Mouse (Mus musculus): ENCODE measurements around the gene Spsb2.
A peak's percentile ranks its signal among the peaks of the same experiment; 100 is the strongest.
"Not testable (repeated sequence)": the region's sequence is repeated elsewhere in the genome, so short reads cannot be mapped to it uniquely, and the experiment has no call there.

Spsb2 gene

DNA sequence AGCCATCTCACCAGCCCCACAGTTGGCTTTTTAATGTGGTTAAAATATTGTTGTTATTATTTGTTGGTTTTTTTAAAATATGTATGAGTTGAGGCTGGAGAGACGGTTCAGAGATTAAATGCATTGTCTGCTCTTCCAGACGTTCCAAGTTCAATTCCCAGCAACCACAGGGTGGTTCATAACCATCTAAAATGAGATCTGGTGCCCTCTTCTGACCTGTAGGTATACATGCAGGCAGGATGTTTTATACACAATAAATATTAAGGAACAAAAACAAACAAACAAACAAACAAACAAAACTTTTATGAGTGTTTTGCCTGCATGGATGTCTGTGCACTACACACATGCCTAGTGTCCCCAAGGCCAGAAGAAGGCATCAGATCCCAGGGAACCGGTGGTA lies 5.4 kb upstream of the Spsb2 start:
- no peak for DNase-seq

DNA sequence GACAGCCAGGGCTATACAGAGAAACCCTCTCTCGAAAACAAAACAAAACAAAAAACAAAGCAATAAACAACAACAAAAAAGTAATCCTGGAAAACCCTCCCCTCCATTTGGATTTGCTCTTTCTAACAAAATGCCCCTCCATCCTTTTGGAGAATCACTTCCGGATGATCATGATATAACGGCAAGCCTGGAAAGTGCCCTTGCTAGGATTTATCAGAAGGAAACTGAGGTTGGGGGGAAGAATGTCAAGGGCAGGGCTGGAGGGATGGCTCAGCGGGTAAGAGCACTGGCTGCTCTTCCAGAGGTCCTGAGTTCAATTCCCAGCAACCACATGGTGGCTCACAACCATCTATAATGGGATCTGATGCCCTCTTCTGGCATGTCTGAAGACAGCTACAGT lies 4.8 kb upstream of the Spsb2 start:
- DNase-seq: not testable (repeated sequence)

DNA sequence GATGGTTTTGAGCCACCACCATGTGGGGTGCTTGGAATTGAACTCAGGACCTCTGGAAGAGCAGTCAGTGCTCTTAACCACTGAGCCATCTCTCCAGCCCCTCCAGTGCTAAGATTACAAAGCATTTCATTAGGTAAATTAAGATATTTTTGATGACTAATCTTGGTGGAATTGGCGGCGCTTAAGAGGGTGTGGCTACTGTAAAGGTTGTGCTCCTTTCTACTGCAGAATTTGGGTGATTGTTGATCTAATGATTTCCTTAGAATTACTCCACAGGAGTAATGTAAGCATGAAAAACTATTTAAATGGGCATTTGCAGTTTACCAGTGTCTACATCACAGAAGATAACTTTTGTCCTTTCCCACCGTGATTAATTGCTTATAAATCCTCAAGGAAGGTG lies 4.1 kb upstream of the Spsb2 start:
- no peak for DNase-seq

DNA sequence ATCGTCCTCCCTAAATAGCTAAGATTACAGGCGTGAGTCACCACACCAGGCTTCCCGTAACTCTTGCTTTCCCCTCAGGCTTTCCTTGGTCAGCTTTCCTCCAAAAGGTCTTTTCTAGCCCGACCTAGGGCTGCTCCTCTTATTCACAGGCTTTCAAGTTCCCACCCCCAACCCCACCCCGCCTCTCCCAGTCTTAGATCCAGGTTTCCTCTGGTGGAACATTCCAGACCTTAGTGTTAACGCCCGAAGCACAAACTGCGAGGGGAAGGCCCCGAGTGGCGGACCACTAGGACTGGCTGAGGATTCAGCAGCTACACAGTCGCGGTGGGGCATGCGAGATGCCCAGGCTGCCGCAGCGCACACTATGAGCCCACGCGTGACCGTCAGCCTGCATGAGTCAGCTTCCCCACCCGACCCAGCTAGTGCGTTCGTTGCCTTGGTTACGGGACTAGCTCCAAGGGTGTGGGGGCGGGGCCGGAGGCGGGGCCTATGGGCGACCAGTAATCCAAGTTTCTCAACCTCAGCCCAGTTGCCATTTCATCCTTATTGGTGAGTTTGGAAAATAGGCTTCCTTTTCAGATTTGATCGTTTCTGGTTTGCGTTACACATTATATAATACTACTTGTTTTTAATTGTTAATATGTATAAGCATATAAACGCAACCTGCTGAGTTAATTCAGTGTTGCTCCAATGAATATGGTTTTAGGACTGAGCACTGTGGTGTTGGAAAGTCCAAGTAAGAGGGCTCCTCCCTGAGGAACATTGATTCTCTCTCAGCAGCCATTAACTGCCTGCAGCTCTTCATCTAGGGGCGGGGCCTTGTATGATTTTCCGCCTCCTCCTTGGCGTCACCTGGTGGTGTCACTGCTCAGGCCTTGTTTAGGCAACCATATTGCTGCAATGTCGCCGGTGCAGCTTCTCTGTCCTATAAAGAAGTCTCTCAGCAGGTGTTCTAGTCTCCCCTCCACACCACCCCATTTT lies 2.8 kb upstream of the Spsb2 start:
- peak; percentile 97 for DNase-seq

DNA sequence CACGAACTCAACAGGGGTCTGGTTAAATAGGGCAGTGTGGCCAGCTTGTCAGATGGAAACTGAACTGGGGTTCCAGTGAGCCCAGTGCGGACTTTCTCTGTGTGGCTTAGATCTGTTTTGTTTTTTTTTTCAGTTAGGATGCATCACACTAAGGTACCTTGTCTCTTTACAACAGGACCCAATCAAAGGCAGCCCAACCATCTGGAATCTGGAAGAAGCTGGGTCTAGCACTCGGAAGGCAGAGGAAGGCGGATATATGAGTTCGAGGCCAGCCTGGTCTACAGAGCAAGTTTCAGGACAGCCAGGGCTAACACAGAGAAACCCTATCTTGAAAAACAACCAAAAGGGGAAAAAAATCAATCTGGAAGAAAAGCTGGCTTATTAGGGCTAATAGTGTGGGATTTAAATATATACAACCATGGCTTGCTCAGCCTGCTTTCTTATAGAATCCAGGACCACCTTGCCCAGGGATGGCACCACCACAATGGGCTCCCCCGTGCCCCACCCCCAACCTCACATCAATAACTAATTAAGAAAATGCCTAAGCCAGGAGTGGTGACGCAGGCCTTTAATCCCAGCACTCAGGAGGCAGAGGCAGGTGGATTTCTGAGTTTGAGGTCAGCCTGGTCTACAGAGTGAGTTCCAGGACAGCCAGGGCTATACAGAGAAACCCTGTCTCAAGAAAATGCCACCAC lies 1.9 kb upstream of the Spsb2 start:
- DNase-seq: no peak

DNA sequence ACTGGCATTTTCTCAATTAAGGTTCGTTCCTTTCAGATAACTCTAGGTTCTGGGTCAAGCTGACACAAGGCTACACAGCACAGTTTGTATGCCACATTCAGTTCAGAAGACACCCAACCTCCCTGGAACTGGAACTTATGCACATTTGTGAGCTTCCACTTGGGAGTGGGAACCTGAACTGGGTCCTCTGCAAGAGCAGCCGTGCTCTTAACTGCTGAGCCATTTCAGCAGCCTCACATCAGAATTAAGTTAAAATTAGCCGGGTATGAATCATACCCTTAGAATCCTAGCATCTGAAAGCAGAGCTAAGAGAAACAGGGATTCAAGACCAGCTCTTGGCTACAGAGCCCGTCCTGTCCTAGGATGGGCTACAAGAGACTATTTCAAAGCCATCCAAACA lies 1.1 kb upstream of the Spsb2 start:
- DNase-seq: no peak

DNA sequence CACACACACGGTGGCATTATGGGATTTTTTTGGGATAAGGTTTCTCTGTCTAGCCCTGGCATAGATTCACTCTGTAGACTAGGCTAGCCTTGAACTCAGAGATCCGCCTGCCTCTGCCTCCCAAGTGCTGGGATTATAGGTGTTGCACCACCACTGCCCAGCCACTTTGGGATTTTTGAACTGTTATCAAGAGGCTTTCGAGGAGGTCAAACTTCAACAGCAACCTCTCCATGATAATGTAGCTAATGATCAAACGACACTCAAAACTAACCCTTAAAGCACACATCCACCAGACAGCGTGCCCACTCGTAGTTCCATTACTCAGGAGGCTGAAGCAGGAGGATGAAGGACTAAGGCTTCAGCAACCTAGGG lies 489 bp upstream of the Spsb2 start:
- no peak for DNase-seq

DNA sequence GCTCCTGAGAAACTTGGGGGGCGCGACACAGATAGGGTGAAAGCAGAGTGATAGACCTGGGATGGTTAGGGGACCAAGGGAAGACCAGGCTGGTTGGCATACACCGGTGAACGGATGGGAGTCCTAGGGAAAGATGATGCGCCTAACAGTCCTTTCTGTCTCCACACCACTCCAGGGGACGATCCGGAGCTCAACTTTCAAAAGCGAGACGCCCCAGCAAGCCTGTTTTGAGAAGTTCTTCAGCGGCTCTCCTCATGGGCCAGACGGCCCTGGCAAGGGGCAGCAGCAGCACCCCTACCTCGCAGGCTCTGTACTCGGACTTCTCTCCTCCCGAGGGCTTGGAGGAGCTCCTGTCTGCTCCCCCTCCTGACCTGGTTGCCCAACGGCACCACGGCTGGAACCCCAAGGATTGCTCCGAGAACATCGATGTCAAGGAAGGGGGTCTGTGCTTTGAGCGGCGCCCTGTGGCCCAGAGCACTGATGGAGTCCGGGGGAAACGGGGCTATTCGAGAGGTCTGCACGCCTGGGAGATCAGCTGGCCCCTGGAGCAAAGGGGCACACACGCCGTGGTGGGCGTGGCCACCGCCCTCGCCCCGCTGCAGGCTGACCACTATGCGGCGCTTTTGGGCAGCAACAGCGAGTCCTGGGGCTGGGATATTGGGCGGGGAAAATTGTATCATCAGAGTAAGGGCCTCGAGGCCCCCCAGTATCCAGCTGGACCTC lies 752 bp downstream of the Spsb2 start:
- peak; percentile 92 for DNase-seq

DNA sequence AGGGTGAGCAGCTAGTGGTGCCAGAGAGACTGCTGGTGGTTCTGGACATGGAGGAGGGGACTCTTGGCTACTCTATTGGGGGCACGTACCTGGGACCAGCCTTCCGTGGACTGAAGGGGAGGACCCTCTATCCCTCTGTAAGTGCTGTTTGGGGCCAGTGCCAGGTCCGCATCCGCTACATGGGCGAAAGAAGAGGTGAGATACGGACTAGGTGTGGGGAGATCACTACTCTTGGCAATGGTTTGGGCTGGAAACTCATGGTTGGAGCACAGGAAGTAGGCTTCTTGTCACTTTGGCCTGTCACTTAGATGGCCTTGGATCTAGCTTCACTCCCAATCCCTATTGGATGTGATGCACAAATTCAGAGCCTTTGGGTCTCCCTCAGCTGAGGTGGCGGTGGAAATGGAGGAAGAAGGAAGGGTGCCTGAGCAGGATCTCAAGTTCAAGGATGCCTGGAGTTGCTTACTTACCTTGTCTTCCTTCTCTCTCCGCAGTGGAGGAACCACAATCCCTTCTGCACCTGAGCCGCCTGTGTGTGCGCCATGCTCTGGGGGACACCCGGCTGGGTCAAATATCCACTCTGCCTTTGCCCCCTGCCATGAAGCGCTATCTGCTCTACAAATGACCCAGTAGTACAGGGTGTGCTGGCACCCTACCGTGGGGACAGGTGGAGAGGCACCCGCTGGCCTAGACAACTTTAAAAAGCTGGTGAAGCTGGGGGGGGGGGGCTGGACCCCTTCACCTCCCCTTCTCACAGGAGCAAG lies 1.5 kb downstream of the Spsb2 start:
- no peak for DNase-seq

DNA sequence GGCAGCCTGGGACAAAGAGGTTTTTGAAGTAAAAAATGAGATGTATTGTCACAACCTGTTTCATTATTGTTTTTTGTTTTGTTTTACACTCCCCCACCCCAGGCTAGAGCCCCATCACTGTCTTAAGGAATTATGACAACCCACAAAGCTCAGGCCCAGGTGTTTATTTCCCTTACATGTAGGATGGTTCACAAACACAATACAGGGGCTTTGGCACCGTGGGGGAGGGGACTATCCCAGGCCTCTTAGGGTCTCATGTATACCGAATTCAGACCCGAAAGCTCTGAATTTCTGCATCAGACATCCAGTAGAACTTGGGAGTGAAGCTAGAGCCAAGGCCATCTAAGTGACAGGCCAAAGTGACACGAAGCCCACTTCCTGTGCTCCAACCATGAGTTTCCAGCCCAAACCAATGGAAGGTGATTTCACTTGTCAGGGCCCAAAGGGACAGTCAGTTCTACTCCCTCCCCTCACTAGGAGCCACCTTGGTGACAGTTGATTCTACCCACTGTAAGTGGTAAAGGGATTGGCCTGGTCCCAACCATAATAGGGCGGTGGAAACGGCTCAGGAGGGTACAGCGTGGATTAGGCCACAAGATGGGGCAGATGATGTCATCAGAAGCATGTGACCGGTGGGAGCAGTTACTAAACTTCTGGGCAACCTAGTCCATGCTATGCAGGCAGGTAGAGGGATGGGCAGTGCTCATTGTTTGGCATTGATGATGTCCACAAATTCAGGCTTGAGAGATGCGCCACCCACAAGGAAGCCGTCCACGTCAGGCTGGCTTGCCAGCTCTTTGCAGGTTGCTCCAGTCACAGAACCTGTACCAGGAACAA lies 2.3 kb downstream of the Spsb2 start:
- DNase-seq: not testable (repeated sequence)

DNA sequence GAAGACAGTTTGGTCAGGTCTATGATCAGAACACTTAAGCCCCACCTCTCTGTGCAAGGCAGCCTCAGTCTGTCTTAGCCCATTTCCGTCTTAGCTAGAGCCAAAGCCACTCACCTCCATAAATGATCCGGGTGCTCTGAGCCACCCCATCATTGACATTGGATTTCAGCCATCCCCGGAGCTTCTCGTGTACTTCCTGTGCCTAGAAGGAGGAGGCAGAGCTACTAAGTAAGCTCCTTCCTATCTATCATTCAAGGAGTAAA lies 2.9 kb downstream of the Spsb2 start:
- no peak for DNase-seq

DNA sequence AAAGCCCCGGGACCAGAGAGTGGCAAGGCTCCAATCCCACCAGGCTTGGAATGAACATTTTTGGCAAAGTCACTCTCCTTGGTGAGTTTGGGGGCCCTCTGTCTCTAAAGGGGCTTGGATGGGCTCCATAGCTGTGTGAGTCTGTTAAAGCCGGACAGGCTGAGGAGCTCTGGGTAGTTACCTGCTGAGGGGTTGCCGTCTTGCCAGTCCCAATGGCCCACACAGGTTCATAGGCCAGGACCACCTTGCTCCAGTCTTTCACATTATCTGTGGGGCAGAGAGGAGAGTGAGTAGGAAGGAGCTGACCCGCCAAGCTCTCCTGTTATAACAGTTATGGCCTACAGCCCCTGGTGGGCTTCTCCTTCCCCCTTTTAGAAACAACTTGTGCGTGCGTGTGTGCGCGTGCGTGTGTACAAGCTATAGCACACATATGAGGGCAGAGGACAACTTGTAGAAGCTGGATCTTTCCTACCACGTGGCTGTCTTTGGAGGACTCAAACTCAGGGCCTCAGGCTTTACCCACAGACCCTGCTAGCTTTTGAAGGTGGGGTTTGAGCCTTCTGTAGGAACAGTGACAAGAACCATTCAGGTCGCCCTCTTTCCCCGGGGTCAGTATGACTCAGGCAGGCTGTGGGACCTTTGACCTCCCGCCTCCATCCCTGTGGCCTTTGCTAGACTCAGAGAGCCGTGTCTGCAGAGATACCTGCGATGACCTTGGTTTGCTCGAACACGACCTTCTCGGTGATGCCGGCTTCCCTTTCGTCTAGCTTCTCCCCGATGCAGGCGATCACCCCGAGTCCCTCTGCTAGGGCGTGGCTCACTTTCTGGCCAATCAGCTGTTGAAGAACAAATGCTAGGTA lies 3.5 kb downstream of the Spsb2 start:
- DNase-seq: no peak

DNA sequence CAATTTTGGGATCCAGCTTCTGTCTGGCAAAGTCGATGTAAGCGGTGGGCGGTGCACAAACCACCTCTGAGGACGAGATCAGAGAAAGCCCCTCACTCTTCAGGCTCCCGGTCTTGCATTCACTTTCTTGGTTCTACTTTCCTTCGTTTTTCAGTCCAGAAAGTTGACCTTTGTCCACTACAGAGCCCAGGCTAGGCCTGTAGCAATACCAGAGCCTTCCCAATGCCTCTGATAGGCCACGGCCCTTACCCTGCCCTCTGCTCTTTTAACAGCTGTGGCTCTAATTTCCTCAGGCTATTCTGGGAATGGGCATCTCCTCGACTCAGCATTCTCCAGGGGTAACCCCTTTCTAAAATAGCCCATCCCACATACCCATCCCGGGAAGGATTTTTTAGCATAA lies 4.4 kb downstream of the Spsb2 start:
- peak; percentile 37 for DNase-seq

DNA sequence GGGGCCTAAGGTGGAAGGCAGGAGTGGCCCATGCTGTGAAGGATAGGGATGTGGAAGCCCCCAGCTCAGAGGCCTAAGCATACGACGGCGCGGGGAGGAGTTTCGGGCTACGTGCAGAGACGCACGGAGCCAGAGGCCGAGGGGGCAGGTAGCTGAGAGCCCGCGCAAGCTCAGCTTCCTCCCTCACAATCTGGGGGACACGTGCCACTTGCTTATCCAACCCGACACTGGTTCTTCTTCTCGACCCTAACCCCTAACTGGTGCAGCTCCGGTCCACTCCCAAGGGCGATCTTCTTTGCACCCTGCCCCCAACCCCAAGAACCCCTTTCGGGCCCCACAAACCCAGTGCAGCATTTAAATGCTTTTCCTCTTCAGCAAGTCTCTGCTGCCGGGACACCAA lies 5.0 kb downstream of the Spsb2 start:
- peak; percentile 88 for DNase-seq

DNA sequence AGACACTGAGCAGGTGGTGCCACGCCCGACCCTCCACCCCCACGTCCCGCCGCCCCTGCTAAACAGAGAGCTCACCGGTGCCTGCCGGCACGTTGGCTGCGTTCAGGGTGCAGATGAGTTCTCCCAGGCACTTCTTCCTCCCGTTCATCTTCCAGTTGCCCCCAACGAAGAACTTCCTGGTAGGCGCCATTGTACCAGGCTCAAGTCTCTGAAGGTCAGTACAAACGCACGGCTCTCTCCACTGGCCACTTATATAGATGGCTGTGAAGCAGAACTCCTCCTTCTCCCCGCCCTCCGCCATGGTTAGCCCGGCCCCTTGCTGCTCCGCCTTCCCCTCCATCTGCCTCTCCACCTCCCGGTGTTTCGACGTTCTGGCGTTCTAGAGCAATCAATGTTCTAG lies 5.5 kb downstream of the Spsb2 start, which contains the start of gene Tpi1:
Gene Tpi1, minus strand, starts transcription at position 364 of the 400 bp plus-strand sequence.
- peak; percentile 93 for DNase-seq

DNA sequence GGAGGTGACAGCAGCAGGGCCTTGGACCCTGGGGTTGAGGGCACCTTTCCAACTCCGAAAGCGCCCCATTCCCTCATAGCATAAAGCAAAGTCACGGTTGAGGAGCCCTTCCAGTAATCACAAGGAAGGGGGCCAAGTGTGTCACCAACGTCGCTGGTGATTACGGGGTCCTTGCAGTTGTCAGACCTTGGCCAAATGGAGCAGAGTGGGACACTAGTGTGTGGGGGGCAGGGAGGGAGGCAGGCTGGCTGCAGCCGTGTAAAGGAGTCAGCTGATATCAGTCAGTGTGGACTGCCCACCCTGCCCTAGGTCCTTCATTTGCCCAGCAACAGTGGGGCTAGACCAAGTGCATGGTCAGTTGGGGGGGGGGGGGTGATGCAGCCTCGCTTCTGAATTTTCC lies 6.0 kb downstream of the Spsb2 start:
- DNase-seq: no peak

DNA sequence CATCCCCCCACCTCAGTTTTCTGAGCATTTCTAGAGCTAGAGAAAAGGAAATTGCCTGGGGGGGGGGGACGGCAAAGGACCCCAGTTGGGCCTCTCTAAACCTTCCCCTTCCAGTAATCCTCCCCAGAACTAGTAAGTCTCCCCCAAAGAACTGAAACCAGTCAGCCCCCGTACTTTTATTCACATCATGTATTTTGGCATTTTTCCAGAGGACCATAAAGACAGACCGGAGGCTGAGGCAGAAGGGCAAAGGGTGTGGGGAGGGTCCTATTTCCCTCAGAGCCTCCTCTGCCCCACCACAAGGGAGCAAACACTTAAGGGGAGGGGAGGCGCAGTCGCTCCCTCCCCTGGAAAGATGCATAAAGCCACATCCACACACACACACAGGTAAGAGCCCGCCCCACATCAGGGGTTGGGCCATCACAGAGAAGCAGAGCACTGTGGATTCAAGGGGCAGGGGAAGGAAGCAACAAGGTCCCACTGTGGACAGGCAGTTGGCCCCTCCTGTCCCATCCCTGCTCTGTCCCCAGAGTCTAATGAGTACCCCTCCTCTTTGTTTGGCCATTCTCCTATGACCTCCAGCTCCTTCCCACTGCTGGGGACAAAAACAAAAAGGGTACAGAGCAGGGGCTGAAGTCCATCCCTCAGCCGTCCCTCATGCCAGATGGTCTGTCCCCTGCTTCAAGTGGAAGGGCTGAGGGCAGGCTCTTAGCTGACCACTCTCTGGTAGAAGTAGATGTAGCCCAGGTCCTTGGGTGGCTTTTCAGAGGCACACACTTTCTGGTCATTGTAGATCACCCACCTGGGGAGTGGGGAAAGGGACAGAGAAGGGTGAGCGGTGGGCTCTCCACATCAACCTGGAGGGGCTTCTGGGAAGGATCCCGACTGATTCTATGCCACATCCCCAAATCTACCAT lies 6.7 kb downstream of the Spsb2 start:
- DNase-seq: no peak

DNA sequence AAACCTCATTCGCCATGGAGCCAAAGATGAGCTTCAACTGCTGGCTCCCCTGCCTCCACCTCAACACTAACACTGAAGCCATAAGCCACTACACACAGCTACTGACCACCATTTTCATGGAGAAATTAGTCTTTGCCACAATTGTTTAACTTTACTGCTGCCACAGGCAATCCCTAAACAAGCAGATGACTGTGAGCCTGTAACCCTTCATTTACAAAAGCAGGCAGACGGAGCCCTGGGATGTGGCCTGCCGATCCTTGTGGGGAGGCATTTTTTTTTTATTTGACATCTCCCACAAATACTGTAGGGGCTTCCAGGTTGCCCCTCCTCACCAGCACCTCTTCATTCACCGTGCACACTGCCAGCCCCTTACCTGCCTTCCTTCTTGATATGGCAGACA lies 8.2 kb downstream of the Spsb2 start:
- DNase-seq: no peak

DNA sequence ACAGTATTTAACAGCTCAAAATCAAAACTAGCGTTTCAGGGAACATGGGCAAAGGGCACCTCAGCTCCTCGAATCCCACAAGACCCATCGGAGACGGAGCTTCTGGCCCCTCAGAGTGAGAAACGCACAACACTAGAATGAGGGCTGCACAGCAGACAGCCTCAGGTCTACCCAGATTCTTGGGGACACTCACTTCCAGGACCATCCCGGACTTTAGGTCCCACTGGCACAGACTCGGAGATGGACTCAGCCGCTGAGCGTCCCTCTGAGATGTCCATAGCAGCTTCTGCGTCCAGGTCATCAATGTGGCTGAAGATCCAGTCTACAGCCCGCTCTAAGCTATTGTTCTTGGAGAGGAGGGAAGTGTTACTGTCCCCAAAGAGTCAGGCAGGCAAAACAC lies 8.7 kb downstream of the Spsb2 start:
- no peak for DNase-seq

DNA sequence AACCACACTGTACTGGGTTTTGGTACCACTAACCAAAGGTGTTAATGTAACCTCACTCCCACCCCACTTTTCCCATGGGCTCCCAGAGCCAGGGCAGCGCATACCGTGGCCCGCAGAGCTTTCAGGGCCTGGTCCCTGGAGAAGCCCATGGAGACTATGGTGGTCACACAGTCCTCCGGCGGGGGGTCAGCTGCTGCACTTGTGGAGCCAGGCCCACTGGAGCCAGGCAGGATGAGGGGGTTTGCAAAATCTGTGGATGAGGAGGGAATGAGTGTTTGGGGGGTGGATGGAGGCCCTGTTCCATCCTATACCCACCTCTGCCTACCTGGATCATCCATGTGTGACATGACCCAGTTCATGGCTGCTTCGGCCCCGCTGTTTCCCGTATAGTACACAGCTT lies 9.1 kb downstream of the Spsb2 start:
- no peak for DNase-seq

Data from embryo, embryonic 11 days (tissue).